Mouse (Mus musculus): ENCODE results near the gene Nhp2.

- TF ChIP-seq CTCF (IDR thresholded peaks at IDR 0.05; ENCODE audit: extremely low read depth, insufficient read depth, low read length) = no peak
- no peak for TF ChIP-seq POLR2A (IDR thresholded peaks at IDR 0.05; ENCODE audit: extremely low read depth, insufficient read depth, low read length)
These were observed 25.7 kb upstream of the Nhp2 start for GRCm38 (mm10) chr11:51593849-51594248.
